Mouse (Mus musculus) hindbrain, embryonic 10.5 days (tissue): ENCODE data around the gene Lmo7. TPM values are rescaled to one million over a fixed set of nuclear protein-coding genes. Genes with fewer than 3 reads are reported as not detected.

ENCODE experiments used
- DNase-seq: peaks from one replicate; pipeline ENCODE4 v3.0.0-alpha.2; 2017; ENCODE audit warnings: low spot score
- H3K27ac ChIP-seq: fragments of 300-500 bp; sonication (generic); 2 replicates; pipeline ENCODE4 v1.5.1; 2016; ENCODE audit warnings: mild to moderate bottlenecking, moderate library complexity
- H3K27me3 ChIP-seq: fragments of 300-500 bp; sonication (generic); 2 replicates; pipeline ENCODE4 v1.6.1; 2016; ENCODE audit warnings: mild to moderate bottlenecking; ENCODE audit not compliant: poor library complexity, insufficient read depth, severe bottlenecking
- H3K36me3 ChIP-seq: fragments of 300-500 bp; sonication (generic); 2 replicates; pipeline ENCODE4 v1.6.1; 2016; ENCODE audit warnings: mild to moderate bottlenecking, moderate library complexity
- H3K4me1 ChIP-seq: fragments of 300-500 bp; sonication (generic); replicated peaks from 2 replicates; pipeline ENCODE4 v1.6.1; 2016; ENCODE audit warnings: mild to moderate bottlenecking
- H3K4me3 ChIP-seq: fragments of 300-500 bp; sonication (generic); 2 replicates; pipeline ENCODE4 v1.5.1; 2016; ENCODE audit warnings: mild to moderate bottlenecking, moderate library complexity
- H3K9me3 ChIP-seq: fragments of 300-500 bp; sonication (generic); 2 replicates; pipeline ENCODE4 v1.6.1; 2016; ENCODE audit warnings: mild to moderate bottlenecking, moderate library complexity
- WGBS: fragments of 180-500 bp; shearing (Covaris S2); methylation state at CpG from one replicate; pipeline ENCODE4 v1.1.7; 2016; 5-methylcytosine and 5-hydroxymethylcytosine counted together
- polyA plus RNA-seq: library from polyadenylated mRNA; unstranded; fragments of >200 nt; fragmentation: Nextera tagmentation; extraction: Ambion mirVana; gene quantifications from 2 replicates; pipeline ENCODE4 v1.2.1, GENCODE M21; 2016

Lmo7 gene
- polyA plus RNA-seq, 1 experiment from 2014 or later: 1.8 TPM

DNA sequence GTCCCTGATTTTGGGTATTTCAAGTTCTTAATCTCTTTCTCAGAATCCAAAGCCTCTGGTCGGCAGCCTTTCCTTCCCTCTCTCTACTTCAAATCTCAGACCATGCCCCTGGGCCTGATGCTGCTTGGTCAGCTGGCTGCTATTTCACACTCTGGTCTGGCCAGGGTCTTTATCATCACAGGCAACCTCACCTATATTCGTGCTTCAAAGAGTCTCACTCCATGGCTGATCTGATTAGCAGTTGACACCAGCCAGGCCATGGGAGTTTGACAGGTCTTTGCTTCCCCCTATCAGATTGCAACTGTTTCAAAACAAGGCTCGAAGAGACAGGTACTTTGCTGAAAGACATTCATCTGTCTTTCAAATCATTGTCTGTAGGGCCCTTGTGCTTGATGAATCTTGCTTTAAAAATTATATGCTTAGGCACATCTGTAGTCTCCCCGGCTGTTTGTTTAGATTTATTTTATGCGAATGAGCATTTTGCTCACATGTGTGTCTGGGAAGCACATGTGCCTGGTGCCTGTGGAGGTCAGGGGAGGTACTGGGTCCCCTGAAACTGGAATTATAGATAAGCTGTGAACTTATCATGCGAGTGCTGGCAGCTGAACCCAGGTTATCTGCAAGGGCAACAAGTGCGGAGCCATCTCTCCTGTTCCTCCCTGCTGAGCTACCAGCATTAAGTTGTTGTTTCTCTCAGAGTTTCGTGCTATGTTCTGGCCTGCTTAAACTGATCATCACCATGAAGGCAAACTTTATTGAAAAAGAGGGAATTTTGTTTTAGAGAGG, 116.5 kb downstream of the Lmo7 start:
- Histone ChIP-seq H3K9me3 (no peaks in the 10 kb centered on the region), H3K4me3 (no peak overlapping the region), H3K27me3 (no peaks in the 10 kb centered on the region), H3K36me3 (no peaks in the 10 kb centered on the region), H3K27ac (no peak overlapping the region), H3K4me1 (0 out of 2 replicates have a peak, but pooled peaks cover 3% of the 10 kb centered on the region)
- 75% methylated on average over 8 of the region's 8 CpGs for WGBS
- no peak for DNase-seq

DNA sequence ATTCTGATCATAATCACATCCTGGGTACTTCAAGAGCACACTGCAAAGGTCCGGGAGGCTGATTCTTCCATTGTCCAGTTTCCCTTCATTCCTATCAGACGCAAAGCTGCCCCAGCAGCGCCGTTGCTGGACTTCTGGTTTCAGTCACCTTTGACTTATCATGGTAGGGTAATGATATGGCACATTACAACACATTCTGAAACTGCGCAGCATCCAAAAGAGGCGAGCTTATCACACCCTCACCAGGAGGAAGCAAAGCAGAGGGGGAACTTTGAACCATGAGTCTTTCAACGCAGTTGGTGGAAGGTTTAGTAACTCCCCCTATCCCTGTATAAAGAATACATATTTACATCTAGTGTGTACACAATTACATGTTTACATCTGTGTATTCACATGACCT, 117.8 kb downstream of the Lmo7 start:
- Histone ChIP-seq H3K36me3 (no peaks in the 10 kb centered on the region), H3K9me3 (no peaks in the 10 kb centered on the region), H3K4me3 (no peak overlapping the region), H3K4me1 (0 out of 2 replicates have a peak, but pooled peaks cover 3% of the 10 kb centered on the region), H3K27ac (no peak overlapping the region), H3K27me3 (no peaks in the 10 kb centered on the region)
- no peak for DNase-seq
- WGBS: 78% methylated on average over 7 of the region's 7 CpGs

DNA sequence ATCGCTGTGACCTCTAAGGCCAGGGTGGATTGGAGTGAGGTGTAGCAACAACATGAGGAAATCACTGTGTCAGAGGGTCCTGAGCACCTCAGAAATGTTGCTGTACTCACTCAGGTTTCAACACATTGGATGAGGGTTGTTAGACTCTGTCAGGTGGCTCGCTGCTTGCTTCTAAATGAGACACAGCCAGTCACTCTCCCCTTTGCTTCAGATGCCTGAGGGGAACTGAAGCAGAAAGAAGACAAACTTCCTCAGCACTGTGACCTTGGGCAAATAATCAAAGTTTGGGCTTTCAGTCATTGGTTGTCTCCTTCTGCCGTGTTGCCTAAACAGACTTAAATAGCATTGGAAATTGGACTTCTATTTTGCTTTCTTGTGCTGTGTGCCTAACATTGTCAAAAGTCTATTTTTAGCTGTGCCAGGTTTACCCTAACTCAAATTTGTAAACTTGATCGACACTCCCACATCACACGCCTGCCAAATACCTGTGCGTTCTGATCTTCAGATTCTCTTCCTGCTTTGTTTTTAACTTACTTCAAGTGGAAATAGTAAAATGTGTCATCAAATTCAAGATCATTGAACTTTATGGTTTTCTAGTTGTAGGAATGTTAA, 122.9 kb downstream of the Lmo7 start:
- no peak for DNase-seq
- Histone ChIP-seq H3K4me3 (no peak overlapping the region), H3K4me1 (no peaks in the 10 kb centered on the region), H3K9me3 (no peaks in the 10 kb centered on the region), H3K36me3 (no peaks in the 10 kb centered on the region), H3K27me3 (no peaks in the 10 kb centered on the region), H3K27ac (no peak overlapping the region)
- 82% methylated on average over 6 of the region's 6 CpGs for WGBS

DNA sequence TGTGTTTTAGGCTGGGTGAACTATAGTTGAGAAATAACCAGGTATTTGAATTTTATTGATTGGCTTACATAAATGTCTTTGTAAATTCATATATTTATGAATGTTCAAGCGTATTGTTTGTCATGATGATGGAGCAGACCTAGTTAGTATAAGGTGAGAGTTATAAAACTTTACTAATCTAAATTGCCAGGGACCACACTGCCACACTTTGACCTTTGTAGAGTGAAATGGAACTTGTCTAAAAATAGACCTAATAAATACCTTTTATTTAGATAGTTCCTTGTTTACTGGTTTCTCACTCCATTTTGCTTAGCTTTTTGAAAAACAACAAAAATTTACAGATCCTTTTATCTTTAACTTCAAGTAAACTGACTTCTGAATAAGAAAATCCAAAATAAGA, 123.5 kb downstream of the Lmo7 start:
- Histone ChIP-seq H3K27ac (no peak overlapping the region), H3K9me3 (no peaks in the 10 kb centered on the region), H3K4me3 (no peak overlapping the region), H3K4me1 (no peaks in the 10 kb centered on the region), H3K27me3 (no peaks in the 10 kb centered on the region), H3K36me3 (no peaks in the 10 kb centered on the region)
- DNase-seq: no peak
- 93% methylated on average over 1 of the region's 1 CpGs for WGBS

DNA sequence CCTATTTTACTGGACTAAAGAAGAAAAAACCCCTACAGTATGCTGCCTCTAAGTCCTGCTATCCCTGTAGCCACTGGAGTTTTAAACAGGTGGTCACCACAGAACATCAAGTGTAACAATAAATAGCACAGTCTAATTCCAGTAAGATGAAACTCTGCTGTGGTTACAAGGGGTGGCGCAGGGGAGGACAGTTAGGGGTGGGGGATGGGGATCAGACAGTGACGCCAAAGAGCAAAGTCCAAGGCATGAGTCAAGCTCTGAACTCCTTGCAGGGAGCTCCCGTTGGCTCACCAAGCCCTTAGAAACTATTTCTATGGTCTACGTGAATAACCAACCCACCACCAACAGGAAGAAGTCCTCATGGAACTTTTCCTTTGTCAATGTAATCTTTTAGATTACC, 124.0 kb downstream of the Lmo7 start:
- H3K4me1 ChIP-seq: no peaks in the 10 kb centered on the region
- no peak overlapping the region for H3K27ac ChIP-seq
- no peaks in the 10 kb centered on the region for H3K36me3 ChIP-seq
- no peak overlapping the region for H3K4me3 ChIP-seq
- no peaks in the 10 kb centered on the region for H3K27me3 ChIP-seq
- no peaks in the 10 kb centered on the region for H3K9me3 ChIP-seq
- 76% methylated on average over 4 of the region's 4 CpGs for WGBS
- no peak for DNase-seq

DNA sequence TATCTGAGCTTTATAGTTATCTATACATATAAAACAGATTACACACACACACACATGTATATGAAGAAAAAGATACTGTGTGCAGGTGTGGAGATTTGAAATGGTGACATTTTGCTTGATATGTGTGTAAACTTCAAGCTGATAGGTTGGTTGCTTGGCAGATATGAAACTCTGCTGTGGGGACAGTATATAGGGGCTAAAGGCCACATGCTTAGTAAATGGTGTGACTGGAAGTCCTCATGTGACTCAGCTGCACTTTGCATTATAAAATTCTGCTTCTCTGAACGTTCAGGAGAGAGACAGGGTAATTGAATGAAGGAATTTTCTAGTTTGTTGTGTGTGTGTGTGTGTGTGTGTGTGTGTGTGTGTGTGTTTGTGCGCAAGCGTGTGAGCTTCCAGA, 124.5 kb downstream of the Lmo7 start:
- DNase-seq: no peak
- WGBS: 86% methylated on average over 3 of the region's 3 CpGs
- H3K27ac ChIP-seq: no peak overlapping the region
- H3K36me3 ChIP-seq: no peaks in the 10 kb centered on the region
- H3K4me1 ChIP-seq: 0 out of 2 replicates have a peak, but pooled peaks cover under 1% of the 10 kb centered on the region
- no peaks in the 10 kb centered on the region for H3K9me3 ChIP-seq
- no peak overlapping the region for H3K4me3 ChIP-seq
- no peaks in the 10 kb centered on the region for H3K27me3 ChIP-seq

DNA sequence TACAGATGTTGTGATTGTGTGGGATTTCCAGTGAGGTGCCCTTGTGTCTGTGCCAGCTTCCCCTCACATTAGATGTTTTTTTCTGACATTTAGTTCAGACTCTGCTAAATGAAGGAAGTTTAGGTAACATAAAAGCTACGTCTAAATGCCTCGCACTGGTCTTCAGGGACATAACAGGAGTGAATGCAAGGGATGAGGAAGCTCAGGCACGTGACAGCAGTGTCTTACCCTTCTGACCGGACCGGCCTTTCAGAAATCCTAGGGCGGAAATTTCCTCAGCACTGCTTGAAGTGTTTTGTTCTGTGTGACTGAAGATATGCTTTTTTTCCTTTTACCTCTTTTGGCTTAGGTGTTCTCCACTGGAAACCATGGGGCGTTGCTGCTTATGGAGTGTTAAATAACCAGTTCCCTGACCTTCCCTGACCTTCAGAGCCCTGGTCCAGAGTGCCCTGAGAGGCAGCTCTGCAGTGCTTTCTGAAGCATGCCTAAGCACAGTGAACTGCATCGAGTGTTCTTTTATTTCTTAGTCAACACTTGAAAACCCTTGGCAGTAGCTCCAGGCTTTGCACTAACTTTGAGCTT, 129.6 kb downstream of the Lmo7 start:
- Histone ChIP-seq H3K9me3 (no peaks in the 10 kb centered on the region), H3K36me3 (no peaks in the 10 kb centered on the region), H3K4me1 (0 out of 2 replicates have a peak, but pooled peaks cover 3% of the 10 kb centered on the region), H3K27me3 (no peaks in the 10 kb centered on the region), H3K27ac (no peak overlapping the region), H3K4me3 (no peak overlapping the region)
- no peak for DNase-seq
- WGBS: 49% methylated on average over 8 of the region's 8 CpGs

DNA sequence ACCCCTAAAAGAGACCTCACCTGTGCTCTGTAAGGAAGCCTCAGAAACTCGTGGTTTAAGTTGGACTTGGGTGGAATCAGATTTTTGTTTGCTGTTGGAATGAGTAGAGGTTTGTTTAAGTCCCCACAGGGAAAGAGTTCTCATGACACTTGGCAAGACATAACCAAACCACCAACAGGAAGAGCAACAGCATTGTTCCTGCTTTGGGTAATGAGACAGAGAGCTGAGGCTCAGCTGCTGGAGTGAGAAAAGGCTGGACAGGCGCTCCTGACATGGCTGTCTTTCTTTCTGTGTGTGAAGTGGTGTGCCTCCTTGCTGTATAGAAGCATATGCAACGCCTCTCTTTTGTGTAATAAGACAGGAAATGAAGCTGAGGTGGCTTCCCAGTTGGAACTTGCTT, 132.3 kb downstream of the Lmo7 start:
- 70% methylated on average over 3 of the region's 3 CpGs for WGBS
- Histone ChIP-seq H3K4me3 (no peak overlapping the region), H3K27me3 (no peaks in the 10 kb centered on the region), H3K36me3 (no peaks in the 10 kb centered on the region), H3K9me3 (no peaks in the 10 kb centered on the region), H3K27ac (no peak overlapping the region), H3K4me1 (0 out of 2 replicates have a peak, but pooled peaks cover 3% of the 10 kb centered on the region)
- DNase-seq: no peak

DNA sequence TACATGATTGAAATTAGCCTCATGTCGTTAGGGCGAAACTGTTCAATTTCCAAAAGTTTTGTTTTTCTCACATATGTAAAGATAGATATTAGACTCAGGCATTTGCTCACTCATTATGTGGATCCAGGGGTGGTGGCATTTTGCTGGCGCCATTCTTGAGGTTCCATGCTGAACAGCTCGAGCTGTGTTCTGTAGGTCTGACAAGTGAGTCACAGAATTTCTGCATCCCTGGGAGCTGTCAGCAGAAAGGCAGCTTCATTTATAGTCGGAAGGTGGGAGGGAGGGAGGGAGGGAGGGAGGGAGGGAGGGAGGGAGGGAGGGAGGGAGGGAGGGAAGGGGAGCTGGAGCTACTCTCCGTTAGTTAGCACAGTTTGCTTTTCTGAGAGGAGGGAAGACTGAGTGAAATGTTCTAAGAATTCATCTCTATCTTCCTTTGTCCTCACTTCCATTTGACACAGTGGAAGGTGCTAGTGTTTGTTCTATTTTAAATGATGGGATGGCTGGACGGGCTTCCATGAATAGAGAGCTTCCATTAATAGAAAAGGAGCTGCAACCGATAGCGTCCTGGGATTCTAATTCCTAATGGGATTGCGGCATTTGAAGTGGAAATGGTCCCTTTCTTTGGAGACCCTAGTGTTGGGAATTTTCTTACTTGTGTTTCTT, 137.4 kb downstream of the Lmo7 start:
- Histone ChIP-seq H3K4me3 (no peak overlapping the region), H3K36me3 (no peaks in the 10 kb centered on the region), H3K4me1 (0 out of 2 replicates have a peak, but pooled peaks cover 8% of the 10 kb centered on the region), H3K9me3 (no peaks in the 10 kb centered on the region), H3K27me3 (no peaks in the 10 kb centered on the region), H3K27ac (no peak overlapping the region)
- WGBS: 61% methylated on average over 10 of the region's 10 CpGs
- DNase-seq: no peak

DNA sequence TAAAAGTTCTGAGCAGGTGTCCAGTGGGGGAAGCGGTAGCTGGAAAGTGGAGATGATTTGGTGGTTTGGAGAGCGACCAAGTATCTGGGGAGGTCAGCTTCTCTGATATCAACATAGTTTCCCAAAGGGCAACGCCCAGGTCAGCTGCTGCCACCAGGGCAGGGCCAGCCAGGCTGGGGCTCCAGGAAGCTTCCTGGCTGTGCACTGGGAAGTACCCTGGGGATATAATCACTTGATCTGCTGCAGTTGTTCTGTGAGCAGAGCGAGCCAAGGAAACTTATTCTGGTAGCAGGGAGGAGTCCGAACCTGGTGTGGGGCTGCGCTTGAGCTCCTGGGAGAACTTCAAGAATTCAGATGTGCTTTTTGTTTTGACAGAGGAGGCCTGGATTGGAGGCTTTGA, 139.4 kb downstream of the Lmo7 start:
- no peaks in the 10 kb centered on the region for H3K36me3 ChIP-seq
- no peak for DNase-seq
- no peak overlapping the region for H3K27ac ChIP-seq
- H3K4me3 ChIP-seq: no peak overlapping the region
- 69% methylated on average over 6 of the region's 6 CpGs for WGBS
- H3K4me1 ChIP-seq: 0 out of 2 replicates have a peak, but pooled peaks cover 8% of the 10 kb centered on the region
- no peaks in the 10 kb centered on the region for H3K27me3 ChIP-seq
- H3K9me3 ChIP-seq: no peaks in the 10 kb centered on the region

DNA sequence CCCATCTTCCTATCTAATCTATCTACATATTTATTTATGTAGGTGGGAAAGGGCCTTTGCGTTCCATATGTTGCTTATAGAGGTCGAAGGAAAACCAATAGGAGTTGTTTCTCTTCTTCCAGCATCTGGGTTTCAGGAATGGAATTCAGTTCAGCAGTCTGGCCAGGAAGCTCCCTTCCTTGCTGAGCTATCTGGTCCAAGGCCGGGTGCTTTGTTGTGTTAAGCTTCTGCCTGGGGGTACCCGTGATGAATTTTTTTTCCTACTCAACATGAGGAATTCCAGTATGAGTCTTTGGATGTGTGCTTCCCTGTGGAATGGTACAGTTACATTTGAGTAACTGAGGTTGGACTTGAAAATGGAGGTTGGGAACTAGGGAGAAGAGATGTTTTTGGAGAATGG, 139.9 kb downstream of the Lmo7 start:
- H3K27me3 ChIP-seq: no peaks in the 10 kb centered on the region
- DNase-seq: no peak
- no peaks in the 10 kb centered on the region for H3K9me3 ChIP-seq
- H3K36me3 ChIP-seq: no peaks in the 10 kb centered on the region
- WGBS: 72% methylated on average over 4 of the region's 4 CpGs
- no peak overlapping the region for H3K4me3 ChIP-seq
- no peak overlapping the region for H3K27ac ChIP-seq
- H3K4me1 ChIP-seq: 0 out of 2 replicates have a peak, but pooled peaks cover 8% of the 10 kb centered on the region

DNA sequence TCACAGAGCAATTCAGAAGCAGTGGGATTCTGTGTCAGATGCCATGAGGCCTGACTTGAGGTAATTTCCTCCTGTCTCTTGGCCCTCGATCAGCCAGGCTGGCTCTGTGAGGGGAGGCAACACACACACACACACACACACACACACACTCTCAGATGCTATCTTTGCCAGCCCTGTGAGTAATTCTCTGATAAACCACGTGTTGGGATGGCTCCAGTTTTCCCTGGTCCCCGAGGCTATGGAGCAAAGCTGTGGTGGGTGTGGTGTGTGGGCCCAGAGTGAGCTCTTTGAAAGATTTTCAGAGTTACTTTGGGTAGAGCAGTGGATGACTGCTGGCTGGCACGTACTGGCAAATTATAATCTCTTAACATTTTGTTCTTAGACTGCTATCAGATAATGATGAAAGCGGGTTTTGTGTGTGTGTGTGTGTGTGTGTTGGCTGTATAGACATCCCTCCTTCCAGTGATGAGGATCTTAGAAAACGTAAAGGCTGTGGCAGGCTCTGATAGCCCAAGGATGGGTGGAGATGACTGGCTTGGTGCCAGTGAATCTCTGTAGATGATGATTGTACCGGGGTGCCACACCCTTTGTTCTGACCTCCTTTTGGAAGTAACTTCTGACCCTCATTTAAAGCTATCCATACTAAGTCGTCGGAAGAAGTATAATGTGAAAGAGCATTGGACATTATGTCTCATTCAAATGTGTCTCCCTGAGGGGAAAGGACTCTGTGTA, 140.6 kb downstream of the Lmo7 start:
- DNase-seq: no peak
- H3K27me3 ChIP-seq: no peaks in the 10 kb centered on the region
- H3K9me3 ChIP-seq: no peaks in the 10 kb centered on the region
- H3K36me3 ChIP-seq: no peaks in the 10 kb centered on the region
- no peak overlapping the region for H3K4me3 ChIP-seq
- no peak overlapping the region for H3K27ac ChIP-seq
- H3K4me1 ChIP-seq: 0 out of 2 replicates have a peak, but pooled peaks cover 8% of the 10 kb centered on the region
- WGBS: 79% methylated on average over 9 of the region's 9 CpGs
